Mouse (Mus musculus): ENCODE measurements around the gene Camk2d.

GRCm38 (mm10) chr3:126831418-126832138 lies 235.5 kb downstream of the Camk2d start:
- no peak for TF ChIP-seq CTCF (IDR thresholded peaks at IDR 0.05; ENCODE audit: extremely low read depth, insufficient read depth, insufficient read length, insufficient replicate concordance)
- no peak for TF ChIP-seq POLR2A (IDR thresholded peaks at IDR 0.05; ENCODE audit: low read depth, low read length)

Data from spleen, adult 2 months (tissue).